Mouse (Mus musculus) bone marrow macrophage, adult 2 months (primary cell): ENCODE measurements around the gene Upk3a. TPM values are rescaled to one million over a fixed set of nuclear protein-coding genes. Genes with fewer than 3 reads are reported as not detected.
"Not testable (repeated sequence)": the region's sequence is repeated elsewhere in the genome, so short reads cannot be mapped to it uniquely, and the experiment has no call there.

Experiments
- H3K27ac ChIP-seq: 2 replicates; pipeline ENCODE4 v1.5.1; 2012; ENCODE audit warnings: low read depth, low read length; ENCODE audit not compliant: insufficient read depth
- H3K4me1 ChIP-seq: 2 replicates; pipeline ENCODE4 v1.6.1; 2012; ENCODE audit warnings: low read length; ENCODE audit not compliant: control insufficient read depth, insufficient read depth
- H3K4me3 ChIP-seq: 2 replicates; pipeline ENCODE4 v1.5.1; 2012; ENCODE audit warnings: mild to moderate bottlenecking, low read length, moderate library complexity; ENCODE audit not compliant: insufficient read depth
- CTCF ChIP-seq: IDR thresholded peaks from 2 replicates; pipeline ENCODE4 v1.5.1; 2012; ENCODE audit warnings: low read depth, mild to moderate bottlenecking, low read length, moderate library complexity
- POLR2A ChIP-seq: IDR thresholded peaks from 2 replicates; pipeline ENCODE4 v1.6.1; 2012; ENCODE audit warnings: mild to moderate bottlenecking, low read depth, low read length, borderline replicate concordance
- polyA plus RNA-seq: library from polyadenylated mRNA; stranded (reverse); fragments of >200 nt; gene quantifications from 2 replicates; pipeline ENCODE4 v1.2.4, GENCODE M21; 2012; ENCODE audit not compliant: missing spikeins, insufficient read depth, insufficient read length

Gene Upk3a
- polyA plus RNA-seq, 1 experiment, result not detected

DNA sequence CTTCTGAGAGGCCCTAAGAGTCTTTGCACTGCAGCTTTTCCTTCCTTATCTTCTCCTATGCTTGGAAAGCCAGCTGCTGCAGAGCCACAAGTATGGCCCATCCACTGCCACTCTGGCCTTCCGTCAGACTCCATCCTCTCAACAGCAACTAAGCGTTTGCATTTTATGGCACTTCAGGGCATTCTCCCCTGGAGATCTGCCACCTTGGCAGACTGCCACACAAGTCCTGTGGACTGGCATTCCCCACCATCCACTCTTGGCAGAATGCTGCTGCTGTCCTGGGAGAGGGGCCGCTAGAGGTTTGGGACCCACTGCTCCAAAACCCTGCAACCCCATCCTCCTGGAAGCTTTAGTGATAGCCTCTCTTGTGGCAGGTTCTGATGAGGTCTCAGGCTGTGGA is 14.9 kb downstream of the Upk3a start:
- peaks cover 9% of the 10 kb centered on the region for H3K4me1 ChIP-seq
- no peak overlapping the region for H3K4me3 ChIP-seq
- no peak overlapping the region for H3K27ac ChIP-seq
- no peak for TF ChIP-seq POLR2A
- TF ChIP-seq CTCF, result no peak

- H3K4me3 ChIP-seq, H3K27ac ChIP-seq: not testable (repeated sequence)
- H3K4me1 ChIP-seq, result peaks cover 21% of the 10 kb centered on the region
Observed at GRCm38 (mm10) chr15:85033916-85034315, 17.0 kb downstream of the Upk3a start.

- Histone ChIP-seq H3K27ac (peak overlapping the region; percentile 40), H3K4me3 (peak overlapping the region; percentile 85), H3K4me1 (peaks cover 33% of the 10 kb centered on the region)
- TF ChIP-seq CTCF, result no peak
- no peak; the same call in 1 of the 2 replicates for TF ChIP-seq POLR2A
Observed at GRCm38 (mm10) chr15:85036566-85037342, 19.8 kb downstream of the Upk3a start.

GRCm38 (mm10) chr15:85037343-85037690 is 20.4 kb downstream of the Upk3a start:
- TF ChIP-seq POLR2A, result no peak
- no peak for TF ChIP-seq CTCF
- Histone ChIP-seq H3K27ac (no peak overlapping the region), H3K4me3 (peak overlapping the region; percentile 85), H3K4me1 (peaks cover 38% of the 10 kb centered on the region)

GRCm38 (mm10) chr15:85041546-85042225 is 24.7 kb downstream of the Upk3a start:
- Histone ChIP-seq H3K4me3 (no peak overlapping the region), H3K27ac (no peak overlapping the region), H3K4me1 (peaks cover 42% of the 10 kb centered on the region)
- TF ChIP-seq CTCF (no peak), POLR2A (no peak)

DNA sequence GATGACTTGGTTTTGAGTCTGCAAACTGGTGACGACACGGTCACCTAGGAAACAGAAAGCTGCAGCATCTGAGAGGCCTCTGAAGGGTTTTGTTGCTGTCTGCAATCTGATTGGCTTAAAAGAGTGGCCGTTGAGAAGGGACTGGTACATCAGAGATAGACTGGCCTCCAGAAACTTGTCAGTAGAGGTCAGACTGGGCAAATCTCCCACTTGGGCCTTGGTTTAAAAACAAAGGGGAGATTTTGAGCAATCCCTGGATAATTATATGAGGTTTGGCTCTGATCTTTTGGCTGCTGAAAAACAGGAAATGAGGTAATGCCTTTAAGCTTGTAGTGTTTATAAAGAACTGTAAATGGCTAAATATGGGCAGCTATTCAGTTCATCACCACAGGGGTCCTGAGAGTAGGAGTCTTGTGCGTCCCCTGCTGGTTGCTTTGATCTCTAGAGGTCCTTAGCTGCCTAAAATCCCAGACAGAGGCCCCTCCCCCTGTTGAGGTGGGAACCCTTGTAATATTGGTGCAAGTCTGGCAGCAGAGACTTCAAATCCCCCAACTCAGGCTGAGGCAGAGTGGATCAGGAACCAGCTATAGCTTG is 25.5 kb downstream of the Upk3a start:
- Histone ChIP-seq H3K4me1 (peaks cover 42% of the 10 kb centered on the region), H3K27ac (peak overlapping the region; percentile 48), H3K4me3 (no peak overlapping the region)
- TF ChIP-seq CTCF (peak; percentile 57), POLR2A (0 out of 2 replicates have a peak, but pooled peaks have one; percentile 41)

- Histone ChIP-seq H3K4me1 (peaks cover 36% of the 10 kb centered on the region), H3K4me3 (no peak overlapping the region), H3K27ac (no peak overlapping the region)
- TF ChIP-seq POLR2A, result no peak
- no peak for TF ChIP-seq CTCF
Observed at GRCm38 (mm10) chr15:85043116-85043515, 26.2 kb downstream of the Upk3a start.

- Histone ChIP-seq H3K27ac (no peak overlapping the region), H3K4me1 (peaks cover 31% of the 10 kb centered on the region), H3K4me3 (no peak overlapping the region)
- TF ChIP-seq POLR2A (no peak), CTCF (no peak)
Observed at GRCm38 (mm10) chr15:85043761-85044160, 26.8 kb downstream of the Upk3a start.

GRCm38 (mm10) chr15:85046230-85046950 is 29.4 kb downstream of the Upk3a start:
- TF ChIP-seq POLR2A, result no peak
- TF ChIP-seq CTCF, result no peak
- no peak overlapping the region for H3K27ac ChIP-seq
- H3K4me3 ChIP-seq, result no peak overlapping the region

DNA sequence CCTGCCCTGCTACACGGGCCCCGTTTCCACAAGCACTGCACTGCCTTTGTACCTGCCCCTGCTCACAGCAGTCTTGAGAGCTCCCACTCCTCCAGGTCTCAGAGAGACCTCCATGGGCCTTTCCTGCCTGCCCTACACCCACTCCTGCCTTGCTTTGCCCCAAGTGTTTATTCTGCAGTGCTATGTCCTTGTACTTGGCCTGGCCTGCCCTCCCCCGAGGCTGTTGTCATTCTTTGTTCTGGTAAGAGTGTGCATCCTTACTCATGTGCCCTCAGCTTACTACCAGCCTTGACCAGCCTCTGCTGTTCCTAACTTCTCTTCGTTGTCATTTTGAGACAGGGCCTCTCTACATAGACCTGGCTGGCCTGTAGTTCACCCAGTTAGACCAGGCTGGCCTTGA is 30.9 kb downstream of the Upk3a start:
- TF ChIP-seq POLR2A (no peak), CTCF (no peak)
- Histone ChIP-seq H3K27ac (no peak overlapping the region), H3K4me3 (no peak overlapping the region), H3K4me1 (peaks cover 8% of the 10 kb centered on the region)

More at GRCm38 (mm10) chr15:85046230-85046950, 29.4 kb downstream of the Upk3a start:
- peaks cover 21% of the 10 kb centered on the region for H3K4me1 ChIP-seq
